ENCODE assay signal across 9 mouse cellular contexts in the genomic region with DNA sequence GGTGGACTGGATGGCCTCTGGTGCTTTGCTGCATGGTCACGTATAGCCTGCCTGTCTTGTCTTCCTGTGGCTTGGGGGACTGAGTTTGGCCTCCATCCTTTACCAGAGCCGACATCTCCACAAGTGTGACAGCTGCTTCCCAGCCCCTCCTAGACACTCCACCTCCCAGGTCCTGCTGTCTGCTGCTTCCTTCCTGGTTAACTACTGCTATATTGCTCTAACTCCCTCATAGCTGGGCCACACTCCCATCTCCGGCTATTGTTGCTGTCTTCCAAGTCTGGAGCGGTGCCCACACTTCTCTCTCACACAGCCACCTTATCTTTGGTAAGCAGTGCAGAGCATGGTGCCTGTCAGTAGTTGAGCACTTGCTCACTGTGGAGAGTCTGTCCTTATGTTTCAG. TPM values are rescaled to one million over a fixed set of nuclear protein-coding genes. Genes with fewer than 3 reads are reported as not detected.
DNase-seq lines count a peak whose midpoint lies in the region; ATAC-seq and TF ChIP-seq lines count a peak whose summit lies in the region.
"Had no signal": no experiment of that assay in that cellular context is flagged by ENCODE, and none has a peak within 500 bp of the region (broad histone marks: within the 10 kb centered on the region; RNA-seq: fewer than 3 reads in every experiment).

No protein-coding gene starts in this region.

- 0 out of 2 replicates have a peak overlapping the region, but pooled peaks have one; percentile 69 for H3K4me2 ChIP-seq in forebrain, embryonic 15.5 days (replicated peaks)
- no peak overlapping the region for H3K4me2 ChIP-seq in forebrain, embryonic 16.5 days (ENCODE audit: low read length)
- H3K4me2 ChIP-seq in heart, embryonic 12.5 days = peak overlapping the region; percentile 89
- H3K4me2 ChIP-seq in kidney, embryonic 14.5 days (replicated peaks; ENCODE audit: low read depth, low read length) = 0 out of 2 replicates have a peak overlapping the region, but pooled peaks have one; percentile 2
- peak overlapping the region; percentile 63 for H3K4me2 ChIP-seq in lung, postnatal 0 days (replicated peaks; ENCODE audit: low read depth, low read length)

- H3K4me3 ChIP-seq in forebrain, embryonic 15.5 days = no peak overlapping the region
- H3K4me3 ChIP-seq in forebrain, embryonic 16.5 days (replicated peaks; ENCODE audit: low read length) = no peak overlapping the region
- peak overlapping the region; percentile 92 for H3K4me3 ChIP-seq in heart, embryonic 12.5 days
- no peak overlapping the region for H3K4me3 ChIP-seq in kidney, embryonic 14.5 days (ENCODE audit: low read length)
- no peak overlapping the region for H3K4me3 ChIP-seq in lung, postnatal 0 days (ENCODE audit: low read depth, low read length)
- no peak overlapping the region for H3K4me3 ChIP-seq in thymus, adult 2 months (ENCODE audit: control insufficient read depth, insufficient read depth, low read length)

- H3K9me3 ChIP-seq in forebrain, embryonic 15.5 days = no peaks in the 10 kb centered on the region
- H3K9me3 ChIP-seq in forebrain, embryonic 16.5 days (ENCODE audit: control insufficient read depth, low read length) = no peaks in the 10 kb centered on the region
- H3K9me3 ChIP-seq in heart, embryonic 12.5 days (replicated peaks) = no peaks in the 10 kb centered on the region
- no peaks in the 10 kb centered on the region for H3K9me3 ChIP-seq in kidney, embryonic 14.5 days (ENCODE audit: control insufficient read depth, low read length)
- no peaks in the 10 kb centered on the region for H3K9me3 ChIP-seq in lung, postnatal 0 days (ENCODE audit: low read length)

- no peak for TF ChIP-seq POLR2A in thymus, adult 2 months (IDR thresholded peaks at IDR 0.05; ENCODE audit: control insufficient read depth, extremely low read depth, insufficient read depth, low read length, poor library complexity)

- H3K9ac ChIP-seq in forebrain, embryonic 15.5 days (replicated peaks) = 0 out of 2 replicates have a peak overlapping the region, but pooled peaks have one; percentile 6
- no peak overlapping the region for H3K9ac ChIP-seq in forebrain, embryonic 16.5 days (replicated peaks; ENCODE audit: low read depth, low read length)
- H3K9ac ChIP-seq in heart, embryonic 12.5 days = peak overlapping the region; percentile 97
- peak overlapping the region; percentile 86 for H3K9ac ChIP-seq in kidney, embryonic 14.5 days (ENCODE audit: low read depth, low read length)
- peak overlapping the region; percentile 81; the same call in 1 of the 2 replicates for H3K9ac ChIP-seq in lung, postnatal 0 days (replicated peaks; ENCODE audit: low read depth)

- H3K4me1 ChIP-seq in forebrain, embryonic 15.5 days = peaks cover 33% of the 10 kb centered on the region
- peaks cover 26% of the 10 kb centered on the region for H3K4me1 ChIP-seq in forebrain, embryonic 16.5 days (replicated peaks; ENCODE audit: control insufficient read depth, insufficient read depth, low read length)
- peaks cover 53% of the 10 kb centered on the region for H3K4me1 ChIP-seq in heart, embryonic 12.5 days (replicated peaks)
- H3K4me1 ChIP-seq in kidney, embryonic 14.5 days (ENCODE audit: control insufficient read depth, insufficient read depth, low read length) = peaks cover 29% of the 10 kb centered on the region
- H3K4me1 ChIP-seq in lung, postnatal 0 days (ENCODE audit: insufficient read depth, low read depth, low read length) = peaks cover 23% of the 10 kb centered on the region; the same call in 1 of the 2 replicates
- H3K4me1 ChIP-seq in thymus, adult 2 months (replicated peaks; ENCODE audit: control insufficient read depth, insufficient read depth, low read length) = peaks cover 41% of the 10 kb centered on the region

- peak; percentile 80 for TF ChIP-seq EP300 in lung, postnatal 0 days (IDR thresholded peaks at IDR 0.05)

- no peak for ATAC-seq in forebrain, embryonic 15.5 days (replicated peaks)
- ATAC-seq in forebrain, embryonic 16.5 days = no peak
- ATAC-seq in heart, embryonic 12.5 days (ENCODE audit: insufficient number of reproducible peaks, low FRiP score) = peak; percentile 49
- no peak for ATAC-seq in kidney, embryonic 14.5 days (ENCODE audit: low FRiP score, low TSS enrichment)
- peak; percentile 24 for ATAC-seq in lung, postnatal 0 days

- no peaks in the 10 kb centered on the region for H3K27me3 ChIP-seq in forebrain, embryonic 15.5 days
- no peaks in the 10 kb centered on the region for H3K27me3 ChIP-seq in forebrain, embryonic 16.5 days (replicated peaks; ENCODE audit: control insufficient read depth, insufficient read depth, low read length)
- H3K27me3 ChIP-seq in heart, embryonic 12.5 days (replicated peaks) = no peaks in the 10 kb centered on the region
- H3K27me3 ChIP-seq in kidney, embryonic 14.5 days (ENCODE audit: control insufficient read depth, insufficient read depth, low read length) = no peaks in the 10 kb centered on the region
- no peaks in the 10 kb centered on the region for H3K27me3 ChIP-seq in lung, postnatal 0 days (replicated peaks; ENCODE audit: insufficient read depth, low read length)
- H3K27me3 ChIP-seq in thymus, adult 2 months (ENCODE audit: control insufficient read depth, insufficient read depth, low read length) = no peaks in the 10 kb centered on the region

- no peak for TF ChIP-seq CTCF in lung, postnatal 0 days (IDR thresholded peaks at IDR 0.05)
- TF ChIP-seq CTCF in thymus, adult 2 months (IDR thresholded peaks at IDR 0.05; ENCODE audit: borderline replicate concordance, control insufficient read depth, extremely low read depth, insufficient read depth, low read length, poor library complexity) = no peak

- H3K27ac ChIP-seq in forebrain, embryonic 15.5 days (replicated peaks) = no peak overlapping the region
- no peak overlapping the region for H3K27ac ChIP-seq in forebrain, embryonic 16.5 days (ENCODE audit: low read length)
- H3K27ac ChIP-seq in heart, embryonic 12.5 days (ENCODE audit: poor library complexity, severe bottlenecking) = peak overlapping the region; percentile 90
- peak overlapping the region; percentile 37; the same call in 1 of the 2 replicates for H3K27ac ChIP-seq in kidney, embryonic 14.5 days (ENCODE audit: low read depth, low read length)
- H3K27ac ChIP-seq in lung, postnatal 0 days (ENCODE audit: low read length) = peak overlapping the region; percentile 95
- H3K27ac ChIP-seq in thymus, adult 2 months (ENCODE audit: control insufficient read depth, insufficient read depth, low read length) = no peak overlapping the region

- WGBS in forebrain, embryonic 15.5 days = 80% methylated on average over 4 of the region's 4 CpGs
- 88% methylated on average over 4 of the region's 4 CpGs for WGBS in forebrain, embryonic 16.5 days
- 22% methylated on average over 4 of the region's 4 CpGs for WGBS in heart, embryonic 12.5 days
- WGBS in kidney, embryonic 14.5 days = 70% methylated on average over 4 of the region's 4 CpGs
- 55% methylated on average over 4 of the region's 4 CpGs for WGBS in lung, postnatal 0 days
- 94% methylated on average over 4 of the region's 4 CpGs for WGBS in thymus, adult 2 months

- DNase-seq in lung, postnatal 0 days (ENCODE audit: low spot score) = peak; percentile 81
- peak; percentile 20 for DNase-seq in yolk sac, embryonic 10.5 days (ENCODE audit: low spot score)
- DNase-seq in thymus, adult 18-20 months = no peak
- DNase-seq in thymus, adult 2 months = no peak

- H3K36me3 ChIP-seq in forebrain, embryonic 15.5 days = peaks cover 37% of the 10 kb centered on the region
- H3K36me3 ChIP-seq in forebrain, embryonic 16.5 days (ENCODE audit: control insufficient read depth, insufficient read depth) = peaks cover 15% of the 10 kb centered on the region
- H3K36me3 ChIP-seq in heart, embryonic 12.5 days = peaks cover 44% of the 10 kb centered on the region
- H3K36me3 ChIP-seq in kidney, embryonic 14.5 days (ENCODE audit: control insufficient read depth, insufficient read depth, low read length) = peaks cover 44% of the 10 kb centered on the region
- peaks cover 21% of the 10 kb centered on the region; the same call in 1 of the 2 replicates for H3K36me3 ChIP-seq in lung, postnatal 0 days (ENCODE audit: insufficient read depth, low read length)
- H3K36me3 ChIP-seq in thymus, adult 2 months (ENCODE audit: control insufficient read depth, insufficient read depth, low read length) = peaks cover 23% of the 10 kb centered on the region

RNA-seq across cellular contexts. Expression of gene Gm28035, which starts 0.6 kb away (rescaled TPM):
- polyA plus RNA-seq in forebrain, embryonic 15.5 days (2015; fragmentation: Nextera tagmentation; extraction: Ambion mirVana) = 0.64 and 0.70 TPM in 2 replicates
- 0.46 and 0.58 TPM in 2 replicates for polyA plus RNA-seq in forebrain, embryonic 16.5 days (2015; fragmentation: Nextera tagmentation; extraction: Ambion mirVana)
- polyA plus RNA-seq in heart, embryonic 12.5 days (2016; fragmentation: Nextera tagmentation; extraction: Ambion mirVana) = 0.33 and 0.40 TPM in 2 replicates
- 0.07 and 0.26 TPM in 2 replicates for polyA plus RNA-seq in kidney, embryonic 14.5 days (2014; fragmentation: Nextera tagmentation; extraction: Ambion mirVana)
- 0.12 and 0.21 TPM in 2 replicates for polyA plus RNA-seq in lung, postnatal 0 days (2015; fragmentation: Nextera tagmentation; extraction: Ambion mirVana)
- polyA plus RNA-seq in thymus, adult 2 months (2012; rRNA removed) = 14.8 and 15.5 TPM in 2 replicates

RNA-seq across cellular contexts. Expression of gene Lrrc8a, which starts 2.3 kb away (rescaled TPM):
- 57.6 and 58.2 TPM in 2 replicates for polyA plus RNA-seq in forebrain, embryonic 15.5 days (2015; fragmentation: Nextera tagmentation; extraction: Ambion mirVana)
- 58.9 and 59.7 TPM in 2 replicates for polyA plus RNA-seq in forebrain, embryonic 16.5 days (2015; fragmentation: Nextera tagmentation; extraction: Ambion mirVana)
- polyA plus RNA-seq in heart, embryonic 12.5 days (2016; fragmentation: Nextera tagmentation; extraction: Ambion mirVana) = 35.4 and 37.7 TPM in 2 replicates
- 49.4 and 51.1 TPM in 2 replicates for polyA plus RNA-seq in kidney, embryonic 14.5 days (2014; fragmentation: Nextera tagmentation; extraction: Ambion mirVana)
- polyA plus RNA-seq in lung, postnatal 0 days (2015; fragmentation: Nextera tagmentation; extraction: Ambion mirVana) = 58.2 and 68.8 TPM in 2 replicates
- polyA plus RNA-seq in thymus, adult 2 months (2012; rRNA removed) = 27.3 and 31.0 TPM in 2 replicates

RNA-seq across cellular contexts. Expression of gene Phyhd1, which starts 26.2 kb away (rescaled TPM):
- polyA plus RNA-seq in forebrain, embryonic 15.5 days (2015; fragmentation: Nextera tagmentation; extraction: Ambion mirVana) = 7.9 and 8.5 TPM in 2 replicates
- 9.4 and 9.5 TPM in 2 replicates for polyA plus RNA-seq in forebrain, embryonic 16.5 days (2015; fragmentation: Nextera tagmentation; extraction: Ambion mirVana)
- 5.7 and 6.5 TPM in 2 replicates for polyA plus RNA-seq in heart, embryonic 12.5 days (2016; fragmentation: Nextera tagmentation; extraction: Ambion mirVana)
- 7.7 and 11.5 TPM in 2 replicates for polyA plus RNA-seq in kidney, embryonic 14.5 days (2014; fragmentation: Nextera tagmentation; extraction: Ambion mirVana)
- polyA plus RNA-seq in lung, postnatal 0 days (2015; fragmentation: Nextera tagmentation; extraction: Ambion mirVana) = 9.5 and 13.4 TPM in 2 replicates
- polyA plus RNA-seq in thymus, adult 2 months (2012; rRNA removed) = 10.7 and 18.1 TPM in 2 replicates

RNA-seq across cellular contexts. Expression of gene Kyat1, which starts 34.1 kb away (rescaled TPM):
- polyA plus RNA-seq in forebrain, embryonic 15.5 days (2015; fragmentation: Nextera tagmentation; extraction: Ambion mirVana) = 14.3 and 15.7 TPM in 2 replicates
- polyA plus RNA-seq in forebrain, embryonic 16.5 days (2015; fragmentation: Nextera tagmentation; extraction: Ambion mirVana) = 15.4 and 16.3 TPM in 2 replicates
- polyA plus RNA-seq in heart, embryonic 12.5 days (2016; fragmentation: Nextera tagmentation; extraction: Ambion mirVana) = 14.0 and 14.9 TPM in 2 replicates
- 10.0 and 11.4 TPM in 2 replicates for polyA plus RNA-seq in kidney, embryonic 14.5 days (2014; fragmentation: Nextera tagmentation; extraction: Ambion mirVana)
- 12.7 and 17.1 TPM in 2 replicates for polyA plus RNA-seq in lung, postnatal 0 days (2015; fragmentation: Nextera tagmentation; extraction: Ambion mirVana)
- 32.3 and 35.3 TPM in 2 replicates for polyA plus RNA-seq in thymus, adult 2 months (2012; rRNA removed)

RNA-seq across cellular contexts. Expression of gene Gm28038, which starts 41.1 kb away (rescaled TPM):
- polyA plus RNA-seq in forebrain, embryonic 15.5 days (2015; fragmentation: Nextera tagmentation; extraction: Ambion mirVana) = not detected in 2 replicates
- not detected in 2 replicates for polyA plus RNA-seq in forebrain, embryonic 16.5 days (2015; fragmentation: Nextera tagmentation; extraction: Ambion mirVana)
- polyA plus RNA-seq in heart, embryonic 12.5 days (2016; fragmentation: Nextera tagmentation; extraction: Ambion mirVana) = not detected in 2 replicates
- polyA plus RNA-seq in kidney, embryonic 14.5 days (2014; fragmentation: Nextera tagmentation; extraction: Ambion mirVana) = not detected in 2 replicates
- not detected in 2 replicates for polyA plus RNA-seq in lung, postnatal 0 days (2015; fragmentation: Nextera tagmentation; extraction: Ambion mirVana)
- polyA plus RNA-seq in thymus, adult 2 months (2012; rRNA removed) = not detected in 2 replicates
- polyA plus RNA-seq: testis, adult 2 months had no signal

Comparison
In these comparisons a context has a peak if more than half of its experiments do, and no peak if none do; other contexts are left out.
1. ATAC-seq: peak in heart, embryonic 12.5 days (single experiment) and lung, postnatal 0 days (single experiment); none in forebrain, embryonic 15.5 days (single experiment), forebrain, embryonic 16.5 days (single experiment) and kidney, embryonic 14.5 days (single experiment).
2. H3K27ac ChIP-seq: peak in heart, embryonic 12.5 days (single experiment), kidney, embryonic 14.5 days (single experiment) and lung, postnatal 0 days (single experiment); none in forebrain, embryonic 15.5 days (single experiment), forebrain, embryonic 16.5 days (single experiment) and thymus, adult 2 months (single experiment).
3. DNase-seq: peak in lung, postnatal 0 days (single experiment) and yolk sac, embryonic 10.5 days (single experiment); none in thymus, adult 18-20 months (0 of 2) and thymus, adult 2 months (single experiment).